Mouse (Mus musculus) kidney, postnatal 10 days (tissue): Measurements from ENCODE around the gene Lmtk2.
A peak's percentile ranks its signal among the peaks of the same experiment; 100 is the strongest.

ENCODE experiments used
- DNase-seq: peaks from one replicate; pipeline ENCODE4 v3.0.0; 2021; ENCODE audit warnings: mixed read lengths

Lmtk2 gene

GRCm38 (mm10) chr5:144112574-144113438 is 12.6 kb downstream of the Lmtk2 start:
- DNase-seq = peak; percentile 49

DNA sequence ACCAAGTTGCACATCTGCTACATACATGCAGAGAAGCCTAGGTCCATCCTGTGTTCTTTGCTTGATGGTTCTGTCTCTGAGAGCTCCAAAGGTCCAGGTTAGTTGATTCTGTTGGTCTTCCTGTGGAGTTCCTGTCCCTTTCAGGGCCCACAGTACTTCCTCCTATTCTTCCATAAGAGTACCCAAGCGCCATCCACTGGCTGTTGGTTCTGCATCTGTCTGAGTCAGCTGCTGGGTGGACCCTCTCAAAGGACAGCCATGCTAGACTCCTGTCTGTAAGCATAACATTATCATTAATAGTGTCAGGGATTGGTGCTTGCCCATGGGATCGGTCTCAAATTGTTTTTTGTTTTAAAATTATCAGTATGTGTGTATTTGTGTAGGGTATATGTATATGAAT is 13.8 kb downstream of the Lmtk2 start:
- DNase-seq = peak; percentile 37

- no peak for DNase-seq
Measured at GRCm38 (mm10) chr5:144114970-144115627, 14.9 kb downstream of the Lmtk2 start.

- no peak for DNase-seq
Measured at GRCm38 (mm10) chr5:144115628-144115977, 15.4 kb downstream of the Lmtk2 start.

- no peak for DNase-seq
Measured at GRCm38 (mm10) chr5:144118271-144118670, 18.0 kb downstream of the Lmtk2 start.

DNA sequence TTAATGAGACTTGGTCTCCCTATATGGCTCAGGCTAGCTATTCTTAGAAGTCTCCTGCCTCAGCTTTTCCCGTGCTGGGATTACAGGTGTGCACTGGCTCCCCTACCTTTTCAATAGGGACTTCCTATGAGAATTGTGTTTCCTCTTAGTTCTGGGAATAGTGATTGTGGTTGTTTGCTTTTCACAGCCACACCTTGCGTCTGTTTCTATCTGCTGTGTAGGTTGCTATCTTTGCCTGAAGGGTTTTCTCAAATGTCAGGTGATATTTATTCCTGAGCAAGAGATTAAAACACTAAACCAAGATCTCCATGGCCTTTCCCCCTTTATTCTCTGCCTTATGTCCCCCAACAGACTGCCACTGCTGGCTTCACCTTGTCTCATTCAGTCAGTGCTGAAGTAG is 19.1 kb downstream of the Lmtk2 start:
- DNase-seq = no peak

GRCm38 (mm10) chr5:144121489-144121888 is 21.3 kb downstream of the Lmtk2 start:
- DNase-seq = no peak

DNA sequence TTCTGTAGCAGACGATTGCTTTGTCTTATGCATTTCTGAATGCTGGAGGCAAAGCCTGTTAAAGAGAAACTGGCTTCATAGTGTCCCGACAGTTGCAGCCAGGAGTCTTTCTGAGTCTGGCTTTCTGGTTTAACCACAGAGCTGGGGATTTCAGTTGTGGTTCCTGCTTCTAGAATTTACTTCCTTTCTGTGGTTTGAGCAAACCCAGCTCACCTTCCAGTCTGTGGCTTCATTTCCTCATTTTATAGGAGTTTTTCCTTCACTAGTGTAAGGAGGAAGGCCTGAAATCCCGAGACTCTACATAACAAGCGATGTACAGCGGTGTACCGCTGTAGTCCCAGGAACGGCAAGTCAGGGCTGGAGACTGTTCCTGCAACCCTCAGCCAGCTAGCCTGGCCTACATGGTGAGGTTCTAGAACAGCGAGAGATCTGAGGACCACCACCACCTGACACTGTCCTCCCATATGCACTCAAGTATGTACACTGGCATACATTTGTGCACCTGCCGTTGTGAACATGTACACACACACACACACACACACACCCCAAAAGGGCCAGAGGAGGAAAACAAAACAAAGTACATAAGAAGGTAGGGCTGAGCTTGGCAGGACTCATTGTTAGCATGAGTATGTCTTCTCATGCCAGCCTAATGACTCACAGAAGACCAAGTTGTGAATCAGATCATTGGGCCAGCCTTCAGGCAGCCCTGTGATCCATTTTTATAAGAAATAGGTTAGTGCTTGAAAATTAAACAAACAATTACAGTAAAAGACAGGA is 25.9 kb downstream of the Lmtk2 start:
- no peak for DNase-seq

DNA sequence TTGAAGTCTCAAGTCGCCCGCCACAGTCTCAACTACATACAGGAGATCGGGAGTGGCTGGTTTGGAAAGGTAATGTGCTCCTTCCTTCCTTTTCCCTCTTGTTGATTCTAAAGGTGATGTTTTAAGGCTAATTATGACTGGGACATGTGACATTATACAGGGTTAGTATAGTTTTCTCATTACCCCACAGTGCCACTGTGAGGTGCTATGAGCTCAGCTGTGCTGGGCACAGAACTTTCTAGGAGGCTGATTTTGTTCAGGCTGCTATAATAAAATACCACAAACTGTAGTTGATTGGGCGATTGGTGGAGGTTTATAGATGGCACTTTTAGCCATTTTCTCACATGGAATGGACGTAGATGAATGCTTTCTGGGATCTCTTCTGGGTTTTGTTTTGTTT is 43.3 kb downstream of the Lmtk2 start:
- DNase-seq = no peak

- DNase-seq = no peak
Measured at GRCm38 (mm10) chr5:144146898-144147297, 46.7 kb downstream of the Lmtk2 start.

- no peak for DNase-seq
Measured at GRCm38 (mm10) chr5:144149530-144149929, 49.3 kb downstream of the Lmtk2 start.

DNA sequence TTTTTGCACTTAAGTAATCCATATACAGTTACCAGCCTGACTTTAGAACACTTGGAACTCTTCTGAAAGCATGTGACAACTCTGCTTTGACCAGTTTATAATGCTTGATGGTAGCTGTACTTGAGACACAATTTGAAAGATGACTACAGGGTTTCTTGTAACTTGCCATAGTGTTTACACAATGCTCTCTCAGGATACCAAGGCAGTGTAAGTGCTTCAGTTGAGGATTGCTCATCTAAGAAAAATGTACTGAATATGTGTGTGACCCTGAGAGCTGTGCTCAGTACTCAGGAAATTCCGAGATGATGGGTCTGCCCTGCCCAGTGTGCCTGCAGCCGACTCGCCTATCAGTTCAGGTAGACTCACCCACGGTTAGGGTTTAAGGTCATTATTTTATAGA is 51.0 kb downstream of the Lmtk2 start:
- DNase-seq = no peak

DNA sequence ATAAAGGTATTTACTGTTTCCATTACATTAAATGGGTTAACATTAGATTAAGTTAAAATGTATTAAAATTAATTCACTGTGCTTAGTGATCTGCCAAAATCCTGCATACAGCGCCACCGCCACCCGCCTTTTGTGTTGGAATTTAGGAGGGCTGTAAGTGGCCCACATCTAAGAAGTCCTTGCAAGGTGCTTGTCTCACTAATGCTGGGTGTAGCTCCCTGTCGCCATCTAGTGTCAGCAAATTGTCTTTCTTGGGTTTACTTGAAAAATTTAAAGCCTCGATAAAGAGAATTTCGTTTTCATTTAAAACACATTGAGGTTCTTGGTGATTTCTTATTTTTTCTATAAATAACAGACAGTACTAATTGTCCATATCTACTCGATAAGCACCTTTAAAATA is 54.3 kb downstream of the Lmtk2 start:
- DNase-seq = peak; percentile 81

DNA sequence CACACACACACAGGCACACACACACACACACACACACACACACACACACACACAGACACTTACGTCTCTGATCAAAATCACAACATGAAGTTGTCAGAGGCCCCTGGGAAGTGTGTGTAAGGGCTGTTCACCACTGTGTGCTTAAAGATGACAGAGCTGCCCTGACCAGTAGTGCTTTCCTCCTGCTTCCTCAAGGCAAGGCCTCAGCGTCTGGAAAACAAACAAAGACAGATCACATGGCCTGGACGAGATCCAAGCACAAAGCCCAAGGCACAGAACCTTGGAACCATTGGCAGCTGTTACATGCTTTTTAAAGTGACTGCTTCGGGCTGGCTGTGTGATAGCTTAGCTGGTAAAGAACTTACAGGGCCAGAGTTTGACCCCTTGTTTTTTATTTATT is 58.4 kb downstream of the Lmtk2 start:
- peak; percentile 88 for DNase-seq

DNA sequence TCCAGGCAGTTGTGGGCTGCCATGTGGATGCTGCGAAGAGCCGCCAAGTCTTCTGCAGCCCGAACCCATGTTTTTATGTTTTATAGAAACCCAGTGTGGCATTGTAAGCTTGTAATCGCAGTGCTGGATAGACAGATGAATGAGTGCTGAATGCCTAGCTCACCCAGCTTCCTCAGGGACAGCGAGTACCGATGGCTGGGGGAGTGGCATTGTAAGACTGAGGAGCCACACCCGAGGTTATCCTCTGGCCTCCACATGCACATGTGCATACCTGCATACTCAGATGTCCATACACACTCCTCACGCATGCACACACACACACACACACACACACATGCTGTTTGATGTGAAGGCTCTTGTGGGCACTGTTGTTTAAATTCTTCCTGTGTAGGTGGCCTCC is 58.9 kb downstream of the Lmtk2 start:
- no peak for DNase-seq

DNA sequence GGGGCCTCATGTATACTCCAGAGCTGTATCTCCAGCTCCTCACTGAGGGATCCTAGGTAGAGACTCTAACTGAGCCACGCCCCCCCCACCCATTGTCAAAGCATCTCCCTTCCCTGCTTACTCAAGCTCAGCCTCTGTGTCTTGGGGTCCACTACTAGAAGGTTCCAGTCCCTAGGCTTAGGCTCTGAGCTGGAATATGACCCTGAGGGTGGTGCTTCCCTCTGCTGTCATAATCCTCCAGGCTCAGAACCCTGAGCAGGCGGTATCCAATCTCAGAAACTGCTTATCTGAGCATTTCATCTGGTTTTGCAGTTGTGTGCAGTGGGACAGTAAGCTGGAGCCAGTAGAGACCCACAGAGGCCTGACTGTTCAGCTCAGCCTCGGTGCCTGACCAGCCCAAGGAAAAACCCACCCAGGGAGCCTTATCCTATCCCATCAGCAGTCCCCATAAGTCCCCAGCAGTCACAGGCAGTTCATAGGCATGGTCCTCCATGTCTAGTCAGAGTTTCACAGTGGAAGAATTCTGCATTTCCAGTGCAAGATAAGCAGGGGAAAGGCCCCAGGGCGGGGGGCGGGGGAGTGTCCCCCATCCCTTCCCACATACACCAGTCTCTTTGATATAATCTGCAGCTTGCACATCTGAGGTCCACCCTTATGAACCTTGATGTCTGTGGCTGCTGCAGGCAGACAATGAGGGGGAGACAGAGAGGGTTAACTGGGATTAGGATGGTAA is 62.0 kb downstream of the Lmtk2 start:
- no peak for DNase-seq

DNA sequence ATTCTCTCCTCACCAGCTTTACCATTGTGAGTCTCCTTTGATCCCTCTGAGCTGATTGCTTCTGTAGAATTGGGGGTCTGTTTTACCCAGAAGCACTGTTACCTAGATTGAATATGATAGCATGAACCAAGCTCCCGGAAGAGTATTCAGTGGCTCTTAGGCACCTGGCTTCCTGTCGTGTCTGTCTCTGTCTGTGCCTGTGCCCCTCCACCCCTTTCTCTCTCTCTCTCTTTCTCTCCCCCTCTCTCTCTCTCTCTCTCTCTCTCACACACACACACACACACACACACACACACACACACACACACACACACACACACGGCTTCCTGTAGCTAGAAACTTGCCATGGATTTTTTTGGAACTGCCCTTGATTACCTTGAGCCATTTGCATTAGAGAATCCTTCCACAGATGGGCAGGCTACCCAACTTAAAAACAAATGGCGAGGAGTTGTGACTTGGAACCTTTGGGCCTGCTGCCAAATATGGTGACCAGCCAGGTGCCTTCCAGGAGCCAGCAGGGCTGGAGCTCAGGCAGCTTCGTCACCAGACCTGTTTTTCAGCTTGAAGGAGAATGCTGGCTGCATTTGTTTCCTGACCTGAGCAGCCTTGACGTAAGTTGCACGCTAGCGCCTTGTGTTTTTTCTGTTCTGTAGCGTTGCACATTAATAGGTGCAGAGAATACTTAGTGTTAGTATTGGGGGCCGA is 62.7 kb downstream of the Lmtk2 start:
- peak; percentile 81 for DNase-seq

DNA sequence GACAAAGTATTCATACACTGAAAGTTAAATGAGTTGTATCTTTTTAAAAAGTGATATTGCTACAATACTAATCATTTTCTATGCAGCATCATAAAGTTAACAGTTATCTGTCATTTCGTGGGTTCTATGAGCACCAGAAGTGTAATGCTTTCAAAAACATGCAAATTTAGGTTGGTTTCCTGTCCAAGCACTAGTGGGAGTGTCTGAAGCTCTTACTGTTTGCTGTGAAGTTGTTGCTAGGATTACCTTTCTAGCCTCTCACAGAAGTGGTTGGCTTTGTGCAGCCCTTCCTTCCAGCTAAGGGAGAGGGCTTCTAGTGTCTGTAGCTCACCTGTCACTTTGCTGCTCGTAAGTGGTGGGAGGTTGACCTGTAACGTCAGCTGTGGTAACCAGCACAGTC is 65.5 kb downstream of the Lmtk2 start:
- DNase-seq = no peak

DNA sequence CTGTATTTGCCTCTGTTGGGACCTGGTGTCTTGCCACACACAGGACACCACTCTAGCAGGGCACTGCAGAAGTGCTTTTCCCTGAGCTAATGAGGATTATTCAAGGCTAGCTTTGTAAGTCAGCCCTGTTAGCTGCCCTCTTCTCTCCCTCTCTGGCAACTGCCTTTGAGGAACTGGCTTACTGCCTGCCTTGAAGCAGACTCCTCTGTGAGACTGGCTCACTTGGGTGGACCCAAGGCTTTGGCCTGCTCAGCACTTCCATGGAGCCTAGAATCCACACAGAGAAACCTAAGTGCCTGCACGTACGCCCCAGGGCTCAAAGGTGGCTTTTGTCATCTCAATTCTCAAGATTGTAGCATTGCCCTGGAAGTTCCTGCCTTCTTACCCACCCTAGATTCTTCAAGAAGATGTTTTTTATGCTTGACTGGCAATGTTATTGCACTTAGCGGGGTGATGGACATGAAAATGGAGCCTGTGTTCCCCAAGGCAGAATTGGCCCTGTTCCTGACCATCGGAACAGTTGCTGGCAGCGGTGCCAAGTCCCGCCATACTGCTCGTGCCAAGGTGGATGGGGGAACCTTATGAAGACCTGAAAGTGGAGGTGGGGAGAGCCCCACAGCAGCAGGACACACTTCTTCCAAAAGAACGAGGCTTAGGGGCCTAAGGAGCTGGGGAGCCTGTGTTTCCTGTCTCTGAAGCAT is 69.2 kb downstream of the Lmtk2 start:
- DNase-seq = peak; percentile 46

- no peak for DNase-seq
Measured at GRCm38 (mm10) chr5:144173648-144174047, 73.4 kb downstream of the Lmtk2 start.

GRCm38 (mm10) chr5:144178216-144178615 is 78.0 kb downstream of the Lmtk2 start:
- no peak for DNase-seq

DNA sequence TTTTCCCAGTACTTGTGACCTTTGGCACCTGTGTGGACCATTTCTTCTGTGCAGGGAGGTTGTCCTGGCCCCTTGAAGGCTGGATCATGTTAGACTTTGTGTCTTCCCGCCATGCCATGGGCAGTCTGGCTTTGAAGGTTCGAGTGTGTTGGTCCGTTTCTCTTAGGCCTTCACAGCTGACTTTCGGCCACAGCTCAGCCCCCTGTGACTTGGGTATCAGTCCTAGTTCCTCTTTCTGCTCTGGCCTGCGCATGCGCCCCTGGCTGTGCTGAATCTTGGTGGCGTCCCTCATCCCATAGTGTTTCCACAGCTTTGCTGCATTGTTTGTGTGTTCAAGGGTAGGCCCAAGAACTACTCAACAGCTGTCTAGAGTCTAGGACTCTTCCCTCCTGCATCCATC is 81.0 kb downstream of the Lmtk2 start:
- no peak for DNase-seq
